Mouse (Mus musculus): Measurements from ENCODE around the gene Rilpl1.
"Not testable (repeated sequence)": the region's sequence is repeated elsewhere in the genome, so short reads cannot be mapped to it uniquely, and the experiment has no call there.

Rilpl1 gene

DNA sequence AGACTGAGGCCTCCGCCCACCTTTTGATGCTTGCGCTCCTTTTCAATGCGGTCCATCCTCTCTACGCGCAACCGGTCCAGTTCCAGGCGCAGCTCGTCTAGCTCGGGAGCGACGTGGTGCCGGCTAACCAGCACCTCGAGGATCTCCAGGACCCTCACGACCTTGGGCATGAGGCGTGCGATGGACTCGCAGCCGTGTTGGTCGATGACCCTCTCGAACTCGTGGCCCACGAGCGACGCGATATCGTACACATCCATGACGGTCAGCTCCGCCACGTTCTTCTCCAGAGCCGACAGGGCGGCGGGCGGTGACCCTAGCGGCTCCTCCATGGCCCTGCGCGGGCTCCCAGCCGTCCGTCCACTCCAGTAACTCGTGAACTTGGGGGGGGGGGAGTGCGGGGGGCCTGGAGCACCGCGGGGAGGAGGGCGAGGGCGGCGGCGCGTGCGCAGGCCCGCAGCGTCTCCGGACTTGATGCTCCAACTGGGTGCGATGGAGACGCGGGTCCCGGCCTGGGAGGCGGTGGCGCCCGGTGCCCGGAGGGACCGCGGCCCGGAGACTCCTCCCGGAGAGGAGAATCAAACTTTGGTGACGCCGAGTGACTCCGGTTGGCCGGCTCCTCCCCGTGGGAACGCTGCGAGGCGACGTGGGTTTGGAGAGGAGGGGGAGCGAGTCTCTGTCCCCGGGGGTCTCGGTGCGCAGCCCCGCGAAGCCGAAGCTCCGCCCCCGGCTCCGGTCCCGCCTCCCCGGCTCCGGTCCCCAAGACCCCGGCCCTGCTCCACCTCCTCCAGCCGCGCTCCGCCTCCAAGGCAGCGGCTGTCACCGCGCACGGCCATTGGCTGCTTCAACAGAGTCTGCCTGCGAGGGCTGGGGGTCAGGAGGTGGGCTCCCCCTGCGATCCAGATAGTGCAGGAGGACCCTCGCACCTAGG lies at the start of gene Rilpl1:
Gene Rilpl1, minus strand, starts transcription at position 737 of the 928 bp plus-strand sequence.
- no peak for DNase-seq (ENCODE audit: low spot score)

DNA sequence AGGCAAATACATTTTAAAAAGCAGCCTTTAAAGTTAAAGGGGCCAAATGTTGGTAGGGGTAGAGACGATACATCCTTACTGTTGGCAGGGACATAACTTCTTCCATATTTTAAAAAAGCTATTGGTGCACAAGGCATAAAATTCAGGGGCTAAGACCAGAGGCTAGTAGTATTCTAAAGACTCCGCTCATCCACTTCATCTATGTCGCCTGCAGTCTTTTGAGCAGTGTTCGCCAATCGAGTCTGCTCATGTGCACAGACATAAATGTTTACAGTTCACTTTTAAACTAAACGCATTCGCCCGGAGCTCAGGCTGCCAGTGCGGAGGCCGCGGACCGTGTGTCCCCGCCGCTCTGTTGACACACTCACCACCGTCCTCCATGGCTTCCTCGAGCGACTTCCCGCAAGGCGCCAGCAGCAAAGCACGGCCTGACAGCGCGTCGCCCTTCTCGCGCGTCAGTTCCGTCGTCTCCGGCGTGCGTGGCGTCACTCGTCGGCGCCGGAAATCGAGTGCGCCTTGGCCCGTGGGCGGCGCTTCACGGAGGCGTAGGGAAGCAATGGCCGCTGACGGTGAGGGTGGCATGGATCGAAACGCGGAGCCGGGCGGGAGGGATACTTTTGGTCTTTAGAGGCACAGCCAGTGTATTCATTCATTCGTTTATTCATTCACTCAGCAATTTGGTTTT lies 47.6 kb upstream of the Rilpl1 start, which contains the start of the genes Eif2b1 and Gtf2h3:
Gene Eif2b1, minus strand, starts transcription at position 499 of the 685 bp plus-strand sequence.
Gene Gtf2h3, plus strand, starts transcription at position 508 of the 685 bp plus-strand sequence.
- peak; percentile 91 for DNase-seq (ENCODE audit: low spot score)

GRCm38 (mm10) chr5:124575467-124575866 lies 44.3 kb upstream of the Rilpl1 start:
- no peak for DNase-seq (ENCODE audit: low spot score)

GRCm38 (mm10) chr5:124571068-124571467 lies 39.9 kb upstream of the Rilpl1 start:
- no peak for DNase-seq (ENCODE audit: low spot score)

DNA sequence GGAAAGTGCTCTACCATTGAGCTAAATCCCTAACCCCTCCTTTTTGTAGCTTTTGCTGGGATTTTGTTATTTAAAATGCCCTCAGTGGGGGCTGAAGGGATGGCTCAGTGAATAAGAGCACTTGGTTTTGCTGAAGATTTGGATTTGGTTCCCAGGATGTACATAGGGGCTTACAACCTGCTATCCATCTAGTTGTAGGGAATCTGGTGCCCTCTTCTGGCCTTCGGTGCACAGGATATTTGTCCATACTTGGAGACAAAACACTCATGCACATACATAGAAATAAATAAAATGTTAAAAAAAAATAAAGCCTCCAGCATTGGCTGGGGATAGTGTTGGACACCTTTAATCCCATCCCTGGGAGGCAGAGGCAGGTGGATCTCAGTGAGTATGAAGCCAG lies 24.0 kb upstream of the Rilpl1 start:
- no peak for DNase-seq (ENCODE audit: low spot score)

GRCm38 (mm10) chr5:124553607-124554006 lies 22.4 kb upstream of the Rilpl1 start:
- no peak for DNase-seq (ENCODE audit: low spot score)

DNA sequence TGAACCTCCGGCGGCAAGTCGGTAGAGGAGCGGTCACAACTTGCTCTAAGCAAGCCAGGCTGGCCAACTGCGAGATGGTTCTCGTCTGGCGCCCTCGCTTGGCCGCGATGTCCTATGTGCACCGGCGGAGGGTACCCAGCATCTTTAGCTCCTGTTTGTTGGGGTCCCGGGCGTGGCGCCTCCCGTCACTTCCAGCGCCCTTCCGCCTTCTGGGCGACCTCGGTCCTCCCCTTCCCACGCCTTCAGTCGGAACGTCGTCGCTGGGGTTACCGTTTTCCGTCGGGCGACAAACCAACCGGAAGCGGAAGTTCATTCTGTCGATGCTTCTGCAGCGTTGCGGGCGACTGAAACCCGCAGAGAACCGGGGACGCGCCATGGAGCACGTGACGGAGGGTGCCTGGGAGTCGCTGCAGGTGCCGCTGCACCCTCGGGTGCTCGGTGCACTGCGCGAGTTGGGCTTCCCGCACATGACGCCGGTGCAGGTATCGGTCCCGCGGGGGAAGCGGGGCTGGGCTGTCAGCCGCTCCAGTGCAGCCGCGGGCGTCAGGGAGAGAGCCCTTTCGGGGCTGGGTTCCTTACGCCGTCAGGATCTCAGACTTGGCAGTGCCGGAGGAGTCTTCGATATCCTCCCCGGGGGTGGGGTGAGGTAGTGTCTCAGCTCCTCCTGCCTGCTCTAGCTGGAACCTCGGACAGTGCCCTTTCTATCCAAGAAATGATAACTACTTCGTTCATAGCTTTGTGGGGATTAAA lies 21.5 kb upstream of the Rilpl1 start, which contains the start of gene Ddx55:
Gene Ddx55, plus strand, starts transcription at position 307 of the 750 bp plus-strand sequence.
- peak; percentile 87 for DNase-seq (ENCODE audit: low spot score)

DNA sequence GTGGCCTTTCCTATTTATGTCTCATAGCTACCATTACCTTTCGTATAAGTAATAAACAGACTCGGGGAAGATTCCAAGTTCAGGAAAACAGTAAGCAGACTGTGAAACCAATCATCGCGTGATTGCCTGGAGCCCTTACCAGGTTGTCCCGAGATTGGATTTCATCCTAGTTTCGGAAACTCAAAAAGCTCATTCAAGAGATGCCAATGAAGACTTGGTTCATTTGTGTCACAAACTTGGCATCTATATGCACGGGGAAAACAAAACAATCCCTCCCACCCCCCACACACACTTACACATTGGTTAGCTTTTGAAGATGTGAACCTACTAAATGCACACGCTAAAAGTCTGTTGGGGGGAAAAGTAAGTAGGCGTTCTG lies 20.9 kb upstream of the Rilpl1 start:
- DNase-seq (ENCODE audit: low spot score) = no peak

DNA sequence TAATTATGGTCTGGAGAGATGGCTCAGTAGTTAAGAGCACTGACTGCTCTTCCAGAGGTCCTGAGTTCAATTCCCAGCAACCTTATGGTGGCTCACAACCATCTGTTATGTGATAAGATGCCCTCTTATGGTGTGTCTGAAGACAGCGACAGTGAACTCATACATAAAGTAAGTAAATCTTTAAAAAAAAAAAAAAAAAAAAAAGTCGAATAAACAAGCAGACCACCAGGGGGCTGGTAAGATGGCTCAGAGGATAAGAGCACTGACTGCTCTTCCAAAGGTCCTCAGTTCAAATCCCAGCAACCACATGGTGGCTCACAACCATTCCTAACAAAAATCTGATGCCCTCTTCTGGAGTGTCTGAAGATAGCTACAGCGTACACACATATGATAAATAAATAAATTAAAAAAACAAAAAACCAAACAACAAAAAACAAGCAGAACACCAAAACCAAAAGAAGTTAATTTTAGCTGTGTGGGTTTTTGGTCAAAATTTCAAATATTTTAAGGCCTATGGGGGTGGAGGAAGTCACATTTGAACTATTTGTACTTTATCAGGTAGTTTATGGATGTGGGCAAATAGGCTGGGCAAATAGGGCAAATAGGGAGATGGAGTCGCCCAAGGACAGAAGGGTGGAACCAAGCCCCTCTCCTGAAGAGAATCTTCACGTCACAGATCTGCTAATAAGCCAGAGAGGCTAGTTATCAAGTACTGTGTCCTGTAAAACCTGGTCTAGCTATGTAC lies 20.3 kb upstream of the Rilpl1 start:
- DNase-seq (ENCODE audit: low spot score) = not testable (repeated sequence)

DNA sequence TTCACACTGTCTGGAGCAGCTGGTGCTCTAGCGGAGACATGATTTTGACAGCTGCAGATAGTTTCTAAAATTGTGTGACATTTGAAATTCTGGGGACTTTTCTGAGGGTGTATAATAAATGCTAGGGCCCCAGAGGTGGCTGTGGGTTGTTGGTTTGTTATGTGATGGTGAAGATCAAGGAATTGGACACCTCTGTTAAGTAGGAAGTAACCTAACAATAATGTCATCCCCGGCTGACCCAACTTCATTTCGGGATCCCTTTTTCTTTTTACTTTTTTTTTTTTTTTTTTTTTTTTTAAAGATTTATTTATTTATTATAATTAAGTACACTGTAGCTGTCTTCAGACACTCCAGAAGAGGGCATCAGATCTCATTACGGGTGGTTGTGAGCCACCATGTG lies 19.5 kb upstream of the Rilpl1 start:
- DNase-seq (ENCODE audit: low spot score) = not testable (repeated sequence)

DNA sequence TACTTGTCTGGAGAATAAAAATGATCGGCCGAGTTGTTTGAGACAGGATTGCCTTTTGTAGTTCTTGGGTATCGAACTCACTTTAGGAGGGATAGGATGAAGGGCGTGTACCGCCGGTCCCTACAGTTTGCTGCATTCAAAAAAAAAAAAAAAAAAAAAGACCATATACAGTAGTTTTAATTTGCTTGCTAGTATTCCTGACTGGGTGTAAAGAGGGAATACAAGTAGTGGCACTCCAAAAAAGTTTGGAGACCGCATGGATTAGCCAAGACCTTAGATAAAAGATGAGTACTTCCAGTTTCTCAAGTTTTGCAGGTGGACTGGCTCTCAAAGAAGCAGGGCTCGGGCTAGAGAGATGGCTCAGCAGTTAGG lies 10.4 kb upstream of the Rilpl1 start:
- DNase-seq (ENCODE audit: low spot score) = no peak

GRCm38 (mm10) chr5:124540905-124541601 lies 9.9 kb upstream of the Rilpl1 start:
- DNase-seq (ENCODE audit: low spot score) = peak; percentile 53

GRCm38 (mm10) chr5:124540383-124540786 lies 9.2 kb upstream of the Rilpl1 start, which contains the start of gene Tmed2:
TSS of gene Tmed2 (plus strand) at chr5:124540695.
- peak; percentile 90 for DNase-seq (ENCODE audit: low spot score)

DNA sequence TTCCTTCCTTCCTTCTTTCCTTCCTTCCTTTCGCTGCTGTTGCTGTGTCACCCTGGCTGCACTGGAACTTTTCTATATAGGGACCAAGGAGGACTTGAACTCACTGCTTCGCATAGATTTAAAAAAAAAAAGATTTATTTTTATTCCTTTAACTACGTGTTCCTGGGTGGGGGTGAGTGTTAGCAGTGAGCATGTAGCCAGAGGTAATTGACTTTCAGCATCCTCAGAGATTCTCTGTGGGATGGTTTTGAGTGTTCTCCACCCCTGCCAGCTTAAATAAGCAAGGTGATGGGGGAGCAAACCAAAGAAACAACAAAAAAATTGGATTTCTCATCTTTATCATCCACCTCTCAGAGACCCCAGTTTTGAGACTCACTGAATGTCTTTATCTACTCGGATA lies 8.7 kb upstream of the Rilpl1 start:
- DNase-seq (ENCODE audit: low spot score) = no peak

- peak; percentile 60 for DNase-seq (ENCODE audit: low spot score)
Measured at GRCm38 (mm10) chr5:124538813-124539792, 7.9 kb upstream of the Rilpl1 start.

DNA sequence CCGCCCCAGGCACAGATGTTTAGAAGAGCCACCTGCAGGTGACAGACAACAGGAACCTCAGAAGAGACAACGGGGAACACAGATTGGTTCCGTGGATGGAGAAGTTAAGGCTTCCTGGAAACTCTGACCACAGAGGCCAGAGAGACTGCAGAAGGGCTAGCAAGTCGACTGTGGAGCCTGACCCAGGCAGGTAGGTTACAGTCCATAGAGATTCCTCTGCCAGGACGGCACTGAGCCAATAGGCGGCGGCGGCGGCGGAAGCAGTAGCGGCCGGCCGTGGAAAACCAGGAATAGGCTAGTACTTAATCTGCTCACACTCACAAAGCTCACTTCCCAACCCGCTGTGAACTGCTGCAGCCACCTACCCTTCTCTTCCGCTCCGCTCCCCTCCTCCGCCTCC lies 5.6 kb upstream of the Rilpl1 start:
- DNase-seq (ENCODE audit: low spot score) = no peak

DNA sequence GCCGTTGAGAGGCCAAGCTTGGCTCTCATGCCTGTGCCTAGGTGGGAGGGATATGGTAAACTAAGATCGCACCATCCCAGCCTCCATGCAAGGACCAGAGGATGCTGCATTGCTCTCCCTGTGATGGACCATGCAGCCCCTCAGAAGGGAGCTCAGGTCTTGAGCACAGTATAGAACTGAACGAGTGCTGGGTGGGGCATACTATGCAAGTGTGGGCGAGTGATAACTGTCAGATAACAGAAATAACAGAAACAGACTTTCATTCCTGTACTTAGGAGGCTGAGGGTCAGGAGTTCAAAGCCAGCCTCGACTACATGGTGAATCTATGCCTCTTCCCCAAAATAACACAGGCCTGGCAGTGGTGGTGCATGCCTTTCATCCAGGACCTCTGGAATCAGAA lies 3.8 kb upstream of the Rilpl1 start:
- no peak for DNase-seq (ENCODE audit: low spot score)

DNA sequence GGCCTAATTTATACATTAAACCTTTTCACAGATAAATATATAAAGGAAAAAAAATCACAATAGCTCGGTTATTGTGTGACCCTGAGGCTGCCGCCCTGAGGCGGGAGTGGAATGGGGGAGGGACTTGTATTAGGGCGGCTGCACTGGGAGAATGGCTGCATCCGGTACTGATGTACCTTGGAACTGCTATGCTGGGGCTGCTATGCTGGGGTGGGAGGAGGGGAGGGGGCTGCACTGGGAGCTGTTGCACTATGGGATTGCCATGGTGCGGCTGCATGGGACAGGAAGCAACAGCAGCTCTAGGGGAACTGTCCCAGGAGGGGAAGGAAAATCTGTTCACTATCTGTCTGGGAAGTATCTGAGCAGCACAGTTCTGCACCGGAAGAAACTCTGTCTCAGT lies 1.3 kb upstream of the Rilpl1 start:
- no peak for DNase-seq (ENCODE audit: low spot score)

DNA sequence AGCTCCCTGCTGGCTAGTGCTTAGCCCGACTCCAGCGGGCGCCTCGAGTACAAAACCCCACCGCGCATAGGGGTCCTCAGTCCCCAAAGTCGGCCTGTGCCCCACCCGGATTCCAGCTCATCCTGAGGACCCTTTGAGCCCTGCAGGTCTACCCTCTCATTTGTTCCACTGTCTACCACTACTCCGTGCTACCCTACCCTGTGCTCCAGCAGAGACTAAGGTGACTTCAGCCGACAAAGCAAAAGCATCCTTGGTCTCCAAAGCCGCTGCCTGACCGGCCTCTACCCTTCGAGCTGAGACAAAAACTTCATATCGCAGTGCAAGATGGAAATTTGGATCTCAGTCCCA lies 366 bp upstream of the Rilpl1 start:
- no peak for DNase-seq (ENCODE audit: low spot score)

DNA sequence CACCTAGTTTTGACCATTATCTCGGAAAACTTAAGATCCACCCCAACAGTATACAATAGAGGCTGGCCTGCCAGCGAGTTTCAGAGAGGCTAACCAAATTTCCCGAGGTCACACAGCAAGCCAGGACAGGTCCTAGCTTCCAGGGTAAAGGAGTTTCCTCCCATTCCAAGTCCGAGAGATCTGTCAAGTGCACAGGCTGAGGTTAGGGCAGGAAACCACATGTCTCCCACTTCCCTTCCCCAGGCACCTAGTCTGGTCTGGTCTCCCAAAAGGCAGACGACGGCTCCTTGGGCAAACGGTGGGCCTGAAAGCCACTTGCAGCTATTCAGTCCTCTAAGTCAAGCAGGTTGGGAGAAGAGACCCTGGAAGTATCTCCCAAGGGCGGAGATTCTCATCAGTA lies 1.5 kb downstream of the Rilpl1 start:
- DNase-seq (ENCODE audit: low spot score) = no peak
